In genomic region chr2:168831740-168832139, GRCm38 (mm10) we compare ENCODE assay signal across 27 mouse cellular contexts.
DNase-seq lines count a peak whose midpoint lies in the region; ATAC-seq and TF ChIP-seq lines count a peak whose summit lies in the region.
"Had no signal": no experiment of that assay in that cellular context is flagged by ENCODE, and none has a peak within 500 bp of the region (broad histone marks: within the 10 kb centered on the region; RNA-seq: fewer than 3 reads in every experiment).

No protein-coding gene starts in this region.

- no peak for TF ChIP-seq CTCF in kidney, adult 2 months (conservative IDR thresholded peaks at IDR 0.05; ENCODE audit: insufficient read depth, insufficient read length, low read depth, low read length)

- H3K27ac ChIP-seq in kidney, embryonic 16.5 days (ENCODE audit: low read length) = no peak overlapping the region
- H3K27ac ChIP-seq in kidney, adult 2 months (ENCODE audit: insufficient read depth, low read depth, low read length) = no peak overlapping the region
- H3K27ac ChIP-seq in ES-E14 (ENCODE audit: insufficient read depth, low read depth, low read length, poor library complexity, severe bottlenecking) = no peak overlapping the region
- H3K27ac ChIP-seq in limb, embryonic 12.5 days = 0 out of 2 replicates have a peak overlapping the region, but pooled peaks have one; percentile 35
- no peak overlapping the region for H3K27ac ChIP-seq in intestine, embryonic 15.5 days
- H3K27ac ChIP-seq: forebrain, embryonic 15.5 days; gastrocnemius, adult 2 months; hindbrain, embryonic 12.5 days; hindbrain, postnatal 0 days; kidney, postnatal 0 days; liver, embryonic 12.5 days had no signal

- no peak overlapping the region for H3K9ac ChIP-seq in kidney, embryonic 16.5 days (replicated peaks; ENCODE audit: low read length)
- 0 out of 2 replicates have a peak overlapping the region, but pooled peaks have one; percentile 14 for H3K9ac ChIP-seq in ES-E14 (ENCODE audit: insufficient read depth, low read depth, low read length, poor library complexity, severe bottlenecking)
- H3K9ac ChIP-seq in limb, embryonic 12.5 days (replicated peaks) = no peak overlapping the region
- no peak overlapping the region for H3K9ac ChIP-seq in intestine, embryonic 15.5 days
- H3K9ac ChIP-seq: forebrain, embryonic 15.5 days; hindbrain, embryonic 12.5 days; liver, embryonic 12.5 days; liver, postnatal 0 days had no signal

- in situ Hi-C loops in ES-E14 (cut with MboI; ENCODE audit: low sequenced_read_pairs in 2 of 2, unreplicated experiment in 2 of 2) = no loop called here

- H3K4me3 ChIP-seq in kidney, embryonic 16.5 days (ENCODE audit: low read length) = 0 out of 2 replicates have a peak overlapping the region, but pooled peaks have one; percentile 10
- no peak overlapping the region for H3K4me3 ChIP-seq in kidney, adult 2 months (ENCODE audit: insufficient read depth, low read depth, low read length)
- no peak overlapping the region for H3K4me3 ChIP-seq in ES-E14 (ENCODE audit: insufficient read depth in 1 of 2, low read depth in 1 of 2, low read length in 2 of 2, poor library complexity in 1 of 2, severe bottlenecking in 1 of 2)
- H3K4me3 ChIP-seq in limb, embryonic 12.5 days (replicated peaks) = no peak overlapping the region
- H3K4me3 ChIP-seq in intestine, embryonic 15.5 days (replicated peaks) = no peak overlapping the region
- H3K4me3 ChIP-seq: forebrain, embryonic 15.5 days; gastrocnemius, adult 2 months; hindbrain, embryonic 12.5 days; liver, embryonic 12.5 days had no signal

- 8% methylated on average over 14 of the region's 14 CpGs for WGBS in kidney, embryonic 16.5 days
- 11% methylated on average over 14 of the region's 14 CpGs for WGBS in kidney, adult 2 months
- WGBS in limb, embryonic 12.5 days = 10% methylated on average over 14 of the region's 14 CpGs
- 43% methylated on average over 14 of the region's 14 CpGs for WGBS in intestine, embryonic 15.5 days

- peak overlapping the region; percentile 11 for H3K4me2 ChIP-seq in kidney, embryonic 16.5 days (replicated peaks; ENCODE audit: low read depth, low read length)
- peak overlapping the region; percentile 41 for H3K4me2 ChIP-seq in limb, embryonic 12.5 days
- no peak overlapping the region for H3K4me2 ChIP-seq in intestine, embryonic 15.5 days (replicated peaks)
- H3K4me2 ChIP-seq: forebrain, embryonic 15.5 days; heart, embryonic 11.5 days; hindbrain, embryonic 12.5 days; liver, embryonic 12.5 days had no signal

- H3K36me3 ChIP-seq in kidney, embryonic 16.5 days (ENCODE audit: insufficient read depth, low read length) = no peaks in the 10 kb centered on the region
- H3K36me3 ChIP-seq in kidney, adult 2 months (ENCODE audit: control insufficient read depth, insufficient read depth, low read length) = no peaks in the 10 kb centered on the region
- H3K36me3 ChIP-seq in ES-E14 (ENCODE audit: control insufficient read depth, insufficient read depth, low read length, poor library complexity, severe bottlenecking) = no peaks in the 10 kb centered on the region
- no peaks in the 10 kb centered on the region for H3K36me3 ChIP-seq in limb, embryonic 12.5 days
- no peaks in the 10 kb centered on the region for H3K36me3 ChIP-seq in intestine, embryonic 15.5 days
- H3K36me3 ChIP-seq: forebrain, embryonic 15.5 days; hindbrain, embryonic 12.5 days; liver, embryonic 12.5 days had no signal

- TF ChIP-seq POLR2A in kidney, adult 2 months (IDR thresholded peaks at IDR 0.05; ENCODE audit: low read depth, low read length) = no peak

- H3K9me3 ChIP-seq in kidney, embryonic 16.5 days (ENCODE audit: low read length) = no peaks in the 10 kb centered on the region
- no peaks in the 10 kb centered on the region for H3K9me3 ChIP-seq in ES-E14 (ENCODE audit: control insufficient read depth, insufficient read depth, low read depth, low read length)
- H3K9me3 ChIP-seq in limb, embryonic 12.5 days = no peaks in the 10 kb centered on the region
- H3K9me3 ChIP-seq in intestine, embryonic 15.5 days = no peaks in the 10 kb centered on the region
- H3K9me3 ChIP-seq: forebrain, embryonic 15.5 days; hindbrain, embryonic 12.5 days; liver, embryonic 12.5 days had no signal

- peaks cover 33% of the 10 kb centered on the region for H3K27me3 ChIP-seq in kidney, embryonic 16.5 days (ENCODE audit: insufficient read depth, low read length)
- no peaks in the 10 kb centered on the region for H3K27me3 ChIP-seq in kidney, adult 2 months (replicated peaks; ENCODE audit: control insufficient read depth, insufficient read depth, low read length)
- no peaks in the 10 kb centered on the region; the same call in 1 of the 2 replicates for H3K27me3 ChIP-seq in limb, embryonic 12.5 days
- H3K27me3 ChIP-seq in intestine, embryonic 15.5 days (replicated peaks) = no peaks in the 10 kb centered on the region
- H3K27me3 ChIP-seq: forebrain, embryonic 15.5 days; hindbrain, embryonic 12.5 days had no signal

- no peak for DNase-seq in kidney, adult 2 months
- DNase-seq in ES-E14 (ENCODE audit: low read depth, low spot score) = no peak
- DNase-seq in ovary, postnatal 36 days (ENCODE audit: low spot score) = no peak
- no peak for DNase-seq in adrenal gland, adult 2 months
- DNase-seq: adrenal gland, postnatal 10 days; cerebellum, adult 8-10 months; cerebellum, postnatal 25 days; gastrocnemius, adult 2 months; gastrocnemius, postnatal 36 days; heart, adult 18-20 months; heart, postnatal 36 days; layer of hippocampus, postnatal 36 days; liver, postnatal 0 days; lung, postnatal 36 days; midbrain, embryonic 14.5 days; right cerebral cortex, postnatal 25 days; thymus, postnatal 14 days had no signal

- H3K4me1 ChIP-seq in kidney, embryonic 16.5 days (ENCODE audit: insufficient read depth, low read length) = no peaks in the 10 kb centered on the region
- H3K4me1 ChIP-seq in kidney, adult 2 months (ENCODE audit: control insufficient read depth, insufficient read depth, low read length) = no peaks in the 10 kb centered on the region
- peaks cover 0 to 8% of the 10 kb centered on the region in 2 experiments; a peak in 1 of 4 replicates for H3K4me1 ChIP-seq in ES-E14 (ENCODE audit: control insufficient read depth in 2 of 2, insufficient read depth in 2 of 2, low read length in 2 of 2, poor library complexity in 1 of 2)
- peaks cover 17% of the 10 kb centered on the region for H3K4me1 ChIP-seq in limb, embryonic 12.5 days (replicated peaks)
- H3K4me1 ChIP-seq in intestine, embryonic 15.5 days (replicated peaks) = 0 out of 2 replicates have a peak, but pooled peaks cover 2% of the 10 kb centered on the region
- H3K4me1 ChIP-seq: forebrain, embryonic 15.5 days; hindbrain, embryonic 12.5 days; liver, embryonic 12.5 days had no signal

- no peak for ATAC-seq in kidney, embryonic 16.5 days (ENCODE audit: low FRiP score, low TSS enrichment)
- ATAC-seq in limb, embryonic 12.5 days (ENCODE audit: insufficient number of reproducible peaks, insufficient read depth, low FRiP score, low TSS enrichment, low read depth) = 0 out of 2 replicates have a peak, but pooled peaks have one; percentile 10
- no peak for ATAC-seq in intestine, embryonic 15.5 days
- ATAC-seq: forebrain, embryonic 15.5 days; hindbrain, postnatal 0 days; intestine, postnatal 0 days; liver, embryonic 12.5 days; liver, postnatal 0 days had no signal

TF ChIP-seq in ES-E14, 5 proteins besides CTCF, POLR2A, EP300 and RAD21:
- no peak for TF ChIP-seq ZNF384 (IDR thresholded peaks at IDR 0.05; ENCODE audit: low read depth, low read length)
- TF ChIP-seq CHD2 (IDR thresholded peaks at IDR 0.05; ENCODE audit: low read depth, low read length) = no peak
- no peak for TF ChIP-seq HCFC1 (IDR thresholded peaks at IDR 0.05; ENCODE audit: borderline replicate concordance, insufficient read depth, low read length)
- TF ChIP-seq MAFK (IDR thresholded peaks at IDR 0.05; ENCODE audit: insufficient read depth, low read depth, low read length) = no peak
- TF ChIP-seq ZC3H11A (IDR thresholded peaks at IDR 0.05; ENCODE audit: borderline replicate concordance, low read depth, low read length) = no peak
